Mouse (Mus musculus) limb, embryonic 15.5 days (tissue): ENCODE results near the gene Nradd. TPM values are rescaled to one million over a fixed set of nuclear protein-coding genes. Genes with fewer than 3 reads are reported as not detected.
A peak's percentile ranks its signal among the peaks of the same experiment; 100 is the strongest.

Experiments used
- ATAC-seq: fragments of 200-750 bp; cut with Nextera tagmentation; 2 replicates; pipeline ENCODE4 v1.8.0; 2017; ENCODE audit warnings: low read depth, moderate TSS enrichment; ENCODE audit not compliant: insufficient number of reproducible peaks, low FRiP score, low TSS enrichment
- H3K27ac ChIP-seq: fragments of 300-500 bp; sonication (generic); 2 replicates; pipeline ENCODE4 v1.5.1; 2015; ENCODE audit warnings: moderate library complexity, mild to moderate bottlenecking, inconsistent platforms
- H3K27me3 ChIP-seq: fragments of 300-500 bp; sonication (generic); 2 replicates; pipeline ENCODE4 v1.6.1; 2015; ENCODE audit warnings: inconsistent platforms
- H3K36me3 ChIP-seq: fragments of 300-500 bp; sonication (generic); 2 replicates; pipeline ENCODE4 v1.6.1; 2015; ENCODE audit warnings: inconsistent platforms
- H3K4me1 ChIP-seq: fragments of 300-500 bp; sonication (generic); 2 replicates; pipeline ENCODE4 v1.6.1; 2015; ENCODE audit warnings: inconsistent platforms
- H3K4me2 ChIP-seq: fragments of 300-500 bp; sonication (generic); 2 replicates; pipeline ENCODE4 v1.6.1; 2015; ENCODE audit warnings: mild to moderate bottlenecking, inconsistent platforms
- H3K4me3 ChIP-seq: fragments of 300-500 bp; sonication (generic); 2 replicates; pipeline ENCODE4 v1.5.1; 2015; ENCODE audit warnings: mild to moderate bottlenecking, inconsistent platforms
- H3K9ac ChIP-seq: fragments of 300-500 bp; sonication (generic); 2 replicates; pipeline ENCODE4 v1.6.1; 2015; ENCODE audit warnings: inconsistent platforms
- H3K9me3 ChIP-seq: fragments of 300-500 bp; sonication (generic); 2 replicates; pipeline ENCODE4 v1.6.1; 2016; ENCODE audit warnings: inconsistent platforms
- WGBS: fragments of 180-500 bp; shearing (Covaris S2); methylation state at CpG from one replicate; pipeline ENCODE4 v1.1.7; 2015; 5-methylcytosine and 5-hydroxymethylcytosine counted together
- polyA plus RNA-seq: library from polyadenylated mRNA; unstranded; fragments of >200 nt; fragmentation: Nextera tagmentation; extraction: Ambion mirVana; gene quantifications from 2 replicates; pipeline ENCODE4 v1.2.1, GENCODE M21; 2015

Nradd gene
- polyA plus RNA-seq, 1 experiment from 2014 or later: 43.5 TPM

DNA sequence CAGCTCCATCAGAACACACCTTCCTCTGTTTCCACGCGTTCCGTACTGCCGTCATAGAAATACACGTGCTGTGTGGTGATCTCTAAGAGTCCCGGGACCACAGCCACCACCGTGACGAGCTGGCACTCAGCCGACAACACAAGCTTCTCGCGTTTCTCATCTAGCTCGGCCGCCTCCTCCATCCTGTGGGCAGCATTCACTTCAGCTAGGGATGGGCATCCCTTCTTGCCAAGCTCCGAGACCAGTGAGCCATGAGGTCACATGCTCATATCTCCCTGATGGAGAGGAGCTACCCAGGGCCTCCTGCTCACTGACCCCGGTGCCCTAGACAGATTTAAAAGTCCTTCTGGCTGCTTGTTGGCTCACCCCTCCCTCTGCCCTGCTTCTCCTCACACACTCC, 5.9 kb upstream of the Nradd start:
- no peaks in the 10 kb centered on the region for H3K9me3 ChIP-seq
- H3K4me3 ChIP-seq: no peak overlapping the region
- H3K4me2 ChIP-seq: no peak overlapping the region
- H3K36me3 ChIP-seq: no peaks in the 10 kb centered on the region
- 78% methylated on average over 15 of the region's 15 CpGs for WGBS
- peaks cover 49% of the 10 kb centered on the region for H3K27me3 ChIP-seq
- ATAC-seq: no peak
- peaks cover 19% of the 10 kb centered on the region for H3K4me1 ChIP-seq
- no peak overlapping the region for H3K27ac ChIP-seq
- no peak overlapping the region for H3K9ac ChIP-seq

DNA sequence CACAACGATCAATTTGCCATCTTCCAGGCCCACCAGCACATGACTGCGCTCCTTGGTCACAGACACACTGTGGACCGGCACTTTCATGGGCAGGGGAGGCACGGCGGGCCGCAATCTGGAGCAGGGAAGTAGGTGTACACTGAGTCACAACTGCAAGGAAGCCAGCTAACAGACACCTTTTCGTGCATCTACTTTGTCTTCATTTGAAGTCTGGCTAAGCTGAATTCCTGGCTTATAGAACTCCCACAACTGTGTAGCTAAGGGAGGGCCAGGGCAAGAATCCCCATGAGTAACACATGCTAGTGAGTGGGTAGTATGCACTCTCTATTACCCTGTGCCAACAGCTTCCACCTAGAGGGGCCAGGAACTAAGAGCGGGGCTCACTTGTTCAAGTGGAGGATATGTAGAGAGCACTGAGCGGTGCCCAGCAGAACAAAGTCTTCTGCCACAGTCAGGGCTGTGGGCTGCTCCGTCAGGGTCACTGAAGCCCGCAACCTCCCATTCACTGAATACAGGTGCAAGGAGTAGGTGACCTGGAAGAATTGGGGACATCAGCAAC, 1.2 kb upstream of the Nradd start:
- ATAC-seq: no peak
- WGBS: 63% methylated on average over 11 of the region's 11 CpGs
- peak overlapping the region; percentile 81 for H3K4me2 ChIP-seq
- no peaks in the 10 kb centered on the region for H3K9me3 ChIP-seq
- peak overlapping the region; percentile 45 for H3K4me3 ChIP-seq
- H3K27ac ChIP-seq: peak overlapping the region; percentile 87; the same call in 1 of the 2 replicates
- H3K36me3 ChIP-seq: peaks cover 20% of the 10 kb centered on the region
- peaks cover 38% of the 10 kb centered on the region for H3K4me1 ChIP-seq
- H3K9ac ChIP-seq: peak overlapping the region; percentile 47; the same call in 1 of the 2 replicates
- peaks cover 3% of the 10 kb centered on the region; the same call in 1 of the 2 replicates for H3K27me3 ChIP-seq

DNA sequence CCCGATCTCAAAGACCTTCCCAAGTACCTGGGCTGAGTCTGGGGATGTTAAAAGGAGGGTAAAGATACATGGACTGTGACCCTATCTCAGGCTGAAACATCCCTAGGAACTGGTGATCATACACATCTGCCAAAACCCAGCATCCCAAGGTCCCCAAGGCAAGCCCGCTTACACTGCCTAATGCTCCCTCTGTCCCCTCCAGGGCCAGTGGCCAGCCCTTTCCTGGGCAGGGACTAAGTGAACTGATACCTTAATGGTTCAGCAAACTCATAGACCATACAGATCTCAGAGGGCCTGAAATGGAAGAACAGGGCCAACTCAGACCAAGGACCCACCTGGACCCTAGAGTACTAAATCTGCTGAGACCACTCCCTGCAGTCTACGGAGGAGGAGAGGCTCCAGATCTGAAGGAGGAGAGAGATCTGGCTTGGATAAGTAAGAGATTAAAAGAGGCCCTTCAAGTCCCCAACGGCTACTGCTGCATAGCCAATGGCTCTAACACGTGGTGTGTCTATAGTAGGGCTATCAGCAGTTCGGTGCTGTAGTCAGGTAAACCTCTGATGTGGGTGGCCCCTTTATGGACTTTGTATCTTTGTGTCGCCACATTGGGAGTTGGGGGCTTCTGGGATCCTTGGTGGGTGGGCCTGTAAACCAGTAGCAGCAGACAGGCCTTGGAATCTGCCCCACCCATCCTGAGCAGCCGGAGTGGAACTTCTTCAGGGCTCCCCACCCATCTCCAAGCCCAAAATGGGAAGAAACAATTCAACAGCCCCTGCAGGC, 646 bp downstream of the Nradd start:
- Histone ChIP-seq H3K36me3 (peaks cover 37% of the 10 kb centered on the region), H3K4me2 (peak overlapping the region; percentile 81), H3K9me3 (no peaks in the 10 kb centered on the region), H3K27ac (peak overlapping the region; percentile 87), H3K4me3 (peak overlapping the region; percentile 45), H3K27me3 (no peaks in the 10 kb centered on the region), H3K4me1 (peaks cover 38% of the 10 kb centered on the region), H3K9ac (peak overlapping the region; percentile 47; the same call in 1 of the 2 replicates)
- WGBS: 26% methylated on average over 8 of the region's 8 CpGs
- no peak; the same call in 1 of the 2 replicates for ATAC-seq

DNA sequence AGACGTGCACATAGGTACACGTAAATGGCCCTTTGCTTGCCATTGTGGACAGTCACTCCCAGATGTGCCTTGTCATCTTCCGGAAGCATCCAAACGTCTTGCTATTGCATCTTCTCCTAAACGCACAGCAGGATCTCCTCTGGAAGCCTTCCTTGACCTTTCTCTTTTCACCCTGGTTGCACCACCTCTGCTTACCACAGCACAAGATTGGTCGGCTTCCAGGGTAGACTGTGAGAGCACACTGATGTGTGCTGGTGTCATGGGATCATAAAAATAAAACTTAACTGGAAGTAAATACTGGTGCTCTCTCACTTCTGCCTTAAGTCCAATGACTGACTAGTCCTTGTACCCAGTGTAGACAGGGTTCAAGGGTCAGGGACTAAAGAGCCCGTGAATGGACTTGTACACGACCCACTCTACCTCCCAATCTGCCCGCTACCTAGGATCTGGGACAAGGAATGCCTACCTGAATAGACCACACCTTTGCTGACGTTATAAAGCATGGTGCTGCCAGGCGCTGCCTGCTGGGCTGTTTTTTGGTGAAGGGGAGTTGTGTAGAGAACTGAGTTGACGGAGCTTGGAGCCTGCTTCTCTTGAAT, 1.5 kb downstream of the Nradd start:
- H3K36me3 ChIP-seq: peaks cover 46% of the 10 kb centered on the region
- H3K4me2 ChIP-seq: no peak overlapping the region; the same call in 1 of the 2 replicates
- peak overlapping the region; percentile 87; the same call in 1 of the 2 replicates for H3K27ac ChIP-seq
- WGBS: 81% methylated on average over 12 of the region's 12 CpGs
- H3K9me3 ChIP-seq: no peaks in the 10 kb centered on the region
- no peaks in the 10 kb centered on the region for H3K27me3 ChIP-seq
- H3K4me1 ChIP-seq: peaks cover 38% of the 10 kb centered on the region
- no peak overlapping the region for H3K9ac ChIP-seq
- H3K4me3 ChIP-seq: no peak overlapping the region
- no peak for ATAC-seq

DNA sequence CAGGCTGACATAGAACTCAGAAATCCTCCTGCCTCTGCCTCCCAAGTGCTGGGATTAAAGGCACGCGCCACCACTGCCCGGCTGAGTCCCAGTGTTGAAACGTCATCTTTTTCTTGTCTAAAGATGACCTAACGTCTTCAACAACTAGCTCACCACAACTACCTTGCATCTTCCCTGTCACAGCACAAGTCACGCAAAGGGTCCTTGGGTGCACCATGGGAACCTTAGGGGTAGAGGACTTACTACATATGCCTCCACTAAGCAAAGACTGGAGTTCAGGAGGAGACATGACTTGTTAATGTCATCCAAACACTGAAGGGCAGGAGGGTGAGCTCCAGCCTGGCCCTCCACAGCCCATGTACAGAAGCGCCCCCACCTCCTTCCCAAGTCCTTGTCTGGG, 3.6 kb downstream of the Nradd start:
- H3K36me3 ChIP-seq: peaks cover 60% of the 10 kb centered on the region
- H3K4me2 ChIP-seq: no peak overlapping the region
- H3K4me1 ChIP-seq: peaks cover 34% of the 10 kb centered on the region
- H3K9me3 ChIP-seq: no peaks in the 10 kb centered on the region
- H3K9ac ChIP-seq: no peak overlapping the region
- H3K27ac ChIP-seq: no peak overlapping the region
- 95% methylated on average over 7 of the region's 7 CpGs for WGBS
- no peak overlapping the region for H3K4me3 ChIP-seq
- H3K27me3 ChIP-seq: no peaks in the 10 kb centered on the region
- ATAC-seq: no peak

DNA sequence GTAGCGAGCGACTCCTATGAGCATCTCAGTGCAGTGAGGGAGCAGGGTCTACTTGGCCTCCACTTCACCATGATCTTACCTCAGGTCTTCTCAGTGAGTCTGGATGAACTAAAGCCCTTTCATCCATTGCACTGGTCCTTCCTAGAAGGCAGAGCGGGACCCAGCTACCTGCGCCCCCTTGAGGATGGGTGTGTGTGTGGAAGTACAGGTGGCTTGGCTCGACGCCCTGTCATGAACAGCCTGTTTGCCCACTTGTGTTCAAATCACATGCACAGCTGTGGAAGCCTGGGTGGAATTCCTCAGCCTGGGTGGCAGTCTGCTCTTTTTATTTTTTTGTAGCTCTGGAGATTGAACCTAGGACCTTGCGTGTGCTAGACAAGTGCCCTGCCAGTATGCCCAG, 4.1 kb downstream of the Nradd start:
- WGBS: 78% methylated on average over 7 of the region's 7 CpGs
- ATAC-seq: no peak
- H3K4me1 ChIP-seq: peaks cover 29% of the 10 kb centered on the region

DNA sequence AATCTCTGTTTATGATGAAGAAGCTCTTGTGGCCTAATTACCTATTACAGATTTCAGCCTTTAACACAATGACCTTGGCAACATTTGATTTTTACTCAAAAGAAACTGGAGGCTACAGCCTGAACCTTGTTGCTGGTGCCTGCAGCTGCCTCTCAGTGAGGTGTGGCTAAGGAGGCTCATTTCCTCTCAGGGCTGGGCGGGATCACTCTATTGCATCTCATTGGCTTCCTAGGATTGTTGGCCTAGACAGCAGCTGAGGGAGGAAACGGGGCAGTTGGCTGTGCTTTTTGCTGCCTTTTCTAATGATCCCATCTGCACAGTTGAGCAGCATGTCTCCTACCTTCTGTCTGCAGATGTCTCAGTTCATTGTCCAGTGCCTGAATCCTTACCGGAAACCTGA, 7.2 kb downstream of the Nradd start:
- H3K36me3 ChIP-seq: peaks cover 71% of the 10 kb centered on the region

More for the DNA sequence above, 4.1 kb downstream of the Nradd start:
- no peak overlapping the region for H3K4me2 ChIP-seq
- no peak overlapping the region for H3K9ac ChIP-seq
- H3K27ac ChIP-seq: 0 out of 2 replicates have a peak overlapping the region, but pooled peaks have one; percentile 43
- H3K9me3 ChIP-seq: no peaks in the 10 kb centered on the region
- H3K4me3 ChIP-seq: no peak overlapping the region
- peaks cover 65% of the 10 kb centered on the region for H3K36me3 ChIP-seq
- no peaks in the 10 kb centered on the region for H3K27me3 ChIP-seq

DNA sequence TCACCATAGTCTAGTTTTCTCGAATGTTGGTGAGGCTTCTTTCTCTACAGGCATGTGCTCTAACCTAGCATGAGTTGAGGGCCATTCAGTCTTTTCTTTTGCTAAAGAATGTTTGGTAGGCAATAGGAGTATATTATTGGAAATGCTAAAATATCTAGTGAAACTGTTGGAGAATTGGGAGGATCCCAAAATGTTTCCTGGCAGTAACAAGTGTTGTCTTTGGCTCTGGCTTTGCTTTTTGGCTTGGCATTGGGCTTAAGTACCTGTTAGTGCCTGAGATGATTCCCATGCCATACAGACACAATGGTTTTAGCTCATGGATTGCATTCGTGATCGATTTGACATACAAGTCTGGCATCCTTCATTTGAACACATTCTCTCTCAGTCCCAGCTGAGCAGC, 12.8 kb downstream of the Nradd start:
- Histone ChIP-seq H3K4me2 (no peak overlapping the region), H3K27ac (no peak overlapping the region), H3K9ac (no peak overlapping the region), H3K36me3 (peaks cover 59% of the 10 kb centered on the region), H3K27me3 (no peaks in the 10 kb centered on the region), H3K9me3 (no peaks in the 10 kb centered on the region), H3K4me3 (no peak overlapping the region), H3K4me1 (no peaks in the 10 kb centered on the region)
- 89% methylated on average over 3 of the region's 3 CpGs for WGBS
- no peak for ATAC-seq

More for the DNA sequence above, 7.2 kb downstream of the Nradd start:
- H3K9ac ChIP-seq: no peak overlapping the region
- H3K4me1 ChIP-seq: 0 out of 2 replicates have a peak, but pooled peaks cover 4% of the 10 kb centered on the region
- H3K27ac ChIP-seq: 0 out of 2 replicates have a peak overlapping the region, but pooled peaks have one; percentile 11
- no peaks in the 10 kb centered on the region for H3K27me3 ChIP-seq
- H3K4me3 ChIP-seq: no peak overlapping the region
- no peaks in the 10 kb centered on the region for H3K9me3 ChIP-seq
- no peak for ATAC-seq
- no peak overlapping the region for H3K4me2 ChIP-seq
- WGBS: 80% methylated on average over 3 of the region's 3 CpGs

DNA sequence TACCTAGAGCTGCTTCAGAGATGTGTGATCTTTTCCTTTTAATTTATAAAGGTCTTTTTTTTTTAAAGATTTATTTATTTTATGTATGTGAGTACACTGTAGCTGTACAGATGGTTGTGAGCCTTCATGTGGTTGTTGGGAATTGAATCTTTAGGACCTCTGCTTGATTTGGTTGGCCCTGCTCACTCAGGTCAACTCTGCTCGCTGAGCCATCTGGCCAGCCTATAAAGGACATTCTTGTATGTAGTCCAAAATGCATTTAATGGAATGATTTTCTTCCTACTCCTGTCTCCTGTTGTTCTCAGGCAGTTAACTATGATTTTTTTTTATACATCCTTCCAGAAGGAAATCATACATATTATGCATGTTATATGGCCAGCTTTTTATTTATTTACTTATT, 40.7 kb downstream of the Nradd start:
- peaks cover 14% of the 10 kb centered on the region for H3K36me3 ChIP-seq
- H3K4me3 ChIP-seq: no peak overlapping the region
- no peaks in the 10 kb centered on the region for H3K4me1 ChIP-seq
- H3K9ac ChIP-seq: no peak overlapping the region
- WGBS: 41% methylated on average over 1 of the region's 1 CpGs
- no peaks in the 10 kb centered on the region for H3K27me3 ChIP-seq
- ATAC-seq: no peak
- no peak overlapping the region for H3K27ac ChIP-seq
- no peaks in the 10 kb centered on the region for H3K9me3 ChIP-seq
- H3K4me2 ChIP-seq: no peak overlapping the region

DNA sequence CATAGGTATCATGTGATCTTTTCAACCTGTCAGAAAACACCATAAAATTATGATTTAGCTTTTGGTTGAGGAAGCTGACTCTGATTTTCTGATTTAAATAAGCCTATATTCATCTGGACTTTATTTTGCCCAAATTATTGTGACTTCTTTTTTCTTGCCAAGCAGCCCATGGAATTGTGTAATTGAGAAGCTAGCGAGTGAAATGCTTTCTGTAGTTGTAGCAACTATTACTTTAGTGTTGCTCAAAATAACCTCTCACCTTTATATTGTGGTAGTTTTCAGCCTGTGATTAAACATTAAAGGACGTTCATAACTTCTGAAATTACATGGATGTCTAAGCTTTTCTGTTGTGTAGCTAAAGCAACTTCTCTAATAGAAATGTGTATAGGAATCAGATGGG, 42.1 kb downstream of the Nradd start:
- 86% methylated on average over 2 of the region's 2 CpGs for WGBS
- ATAC-seq: no peak

More for the DNA sequence above, 42.1 kb downstream of the Nradd start:
- Histone ChIP-seq H3K4me2 (no peak overlapping the region), H3K9me3 (no peaks in the 10 kb centered on the region), H3K36me3 (peaks cover 21% of the 10 kb centered on the region), H3K4me1 (no peaks in the 10 kb centered on the region), H3K4me3 (no peak overlapping the region), H3K27me3 (no peaks in the 10 kb centered on the region), H3K9ac (no peak overlapping the region), H3K27ac (no peak overlapping the region)
